Mouse (Mus musculus) CH12.LX (cell line): ENCODE results near the gene Tcl1b1. TPM values are rescaled to one million over a fixed set of nuclear protein-coding genes. Genes with fewer than 3 reads are reported as not detected.

Experiments used
- DNase-seq: peaks from one replicate; pipeline ENCODE4 v3.0.0-alpha.2; 2013; ENCODE audit errors: extremely low read depth
- H3K27ac ChIP-seq: 2 replicates; pipeline ENCODE4 v1.5.1; 2012; ENCODE audit warnings: low read depth, mild to moderate bottlenecking, control low read depth, moderate library complexity; ENCODE audit not compliant: insufficient read depth
- H3K27me3 ChIP-seq: replicated peaks from 2 replicates; pipeline ENCODE3; 2012; ENCODE audit warnings: inconsistent platforms
- H3K36me3 ChIP-seq, 2 experiments: replicated peaks in 1 of 2; 2 replicates each; pipeline versions ENCODE3 to v1.6.1; 2012; ENCODE audit warnings: inconsistent platforms in 1 of 2, low read length in 1 of 2, mild to moderate bottlenecking in 1 of 2, mixed read lengths in 1 of 2, moderate library complexity in 1 of 2; ENCODE audit not compliant: control insufficient read depth in 1 of 2, insufficient read depth in 1 of 2
- H3K4me1 ChIP-seq, 2 experiments: 2 replicates each; pipeline ENCODE4 v1.6.1; 2012; ENCODE audit warnings: inconsistent platforms in 1 of 2, moderate library complexity in 1 of 2; ENCODE audit not compliant: insufficient read depth in 2 of 2, control insufficient read depth in 1 of 2
- H3K4me2 ChIP-seq: 2 replicates; pipeline ENCODE4 v1.6.1; 2012; ENCODE audit warnings: low read depth, mild to moderate bottlenecking, control low read depth; ENCODE audit not compliant: poor library complexity, insufficient read depth, severe bottlenecking
- H3K4me3 ChIP-seq, 3 experiments: fragments of 150-350 bp in 1 of 3; sonication (generic) in 1 of 3; replicated peaks in 1 of 3; 2 replicates each; pipeline versions ENCODE3 to v1.5.1; 2011 to 2012; ENCODE audit warnings: low read depth in 2 of 3, low read length in 2 of 3, mild to moderate bottlenecking in 2 of 3, moderate library complexity in 2 of 3, control low read depth in 1 of 3, improper control_type of control experiment in 1 of 3, inconsistent platforms in 1 of 3, mixed read lengths in 1 of 3; ENCODE audit not compliant: poor library complexity in 1 of 3
- H3K79me2 ChIP-seq: replicated peaks from 2 replicates; pipeline ENCODE4 v1.6.1; 2012; ENCODE audit warnings: mild to moderate bottlenecking, moderate library complexity; ENCODE audit not compliant: control insufficient read depth, poor library complexity, insufficient read depth, severe bottlenecking; ENCODE audit errors: extremely low read depth
- H3K9ac ChIP-seq: 2 replicates; pipeline ENCODE4 v1.6.1; 2012; ENCODE audit warnings: low read depth, mild to moderate bottlenecking, control low read depth, moderate library complexity; ENCODE audit not compliant: insufficient read depth
- H3K9me3 ChIP-seq: replicated peaks from 2 replicates; pipeline ENCODE3; 2012; ENCODE audit warnings: low read length, inconsistent platforms, mixed read lengths
- CHD1 ChIP-seq: IDR thresholded peaks from 2 replicates; pipeline ENCODE4 v1.6.1; 2012; ENCODE audit warnings: low read depth, low read length, improper control_type of control experiment, inconsistent platforms
- CHD2 ChIP-seq: IDR thresholded peaks from 2 replicates; pipeline ENCODE4 v1.6.1; 2011; ENCODE audit warnings: low read length, improper control_type of control experiment
- E2F4 ChIP-seq: IDR thresholded peaks from 2 replicates; pipeline ENCODE4 v1.6.1; 2011; ENCODE audit warnings: low read depth, low read length, improper control_type of control experiment; ENCODE audit not compliant: insufficient replicate concordance
- ETS1 ChIP-seq: conservative IDR thresholded peaks from 2 replicates; pipeline ENCODE4 v1.6.1; 2012; ENCODE audit warnings: low read depth, mild to moderate bottlenecking, inconsistent platforms, low read length, improper control_type of control experiment, moderate library complexity
- HCFC1 ChIP-seq: IDR thresholded peaks from 2 replicates; pipeline ENCODE4 v1.6.1; 2012; ENCODE audit warnings: low read depth, mild to moderate bottlenecking, inconsistent platforms, low read length, improper control_type of control experiment
- JUN ChIP-seq: IDR thresholded peaks from 2 replicates; pipeline ENCODE4 v1.6.1; 2011; ENCODE audit warnings: low read depth, mild to moderate bottlenecking, low read length, improper control_type of control experiment, moderate library complexity; ENCODE audit not compliant: insufficient read depth
- MAFK ChIP-seq: IDR thresholded peaks from 2 replicates; pipeline ENCODE4 v1.6.1; 2011; ENCODE audit warnings: low read length, improper control_type of control experiment; ENCODE audit not compliant: insufficient replicate concordance
- MAX ChIP-seq: IDR thresholded peaks from 2 replicates; pipeline ENCODE4 v1.6.1; 2011; ENCODE audit warnings: low read length, improper control_type of control experiment
- MXI1 ChIP-seq: IDR thresholded peaks from 2 replicates; pipeline ENCODE4 v1.6.1; 2011; ENCODE audit warnings: mild to moderate bottlenecking, low read depth, low read length, improper control_type of control experiment
- MYC ChIP-seq: IDR thresholded peaks from 2 replicates; pipeline ENCODE4 v1.6.1; 2011; ENCODE audit warnings: low read depth, mild to moderate bottlenecking, improper control_type of control experiment, low read length
- NRF1 ChIP-seq: IDR thresholded peaks from 2 replicates; pipeline ENCODE4 v1.6.1; 2014; ENCODE audit warnings: low read depth, mild to moderate bottlenecking, inconsistent platforms, low read length, improper control_type of control experiment, moderate library complexity
- POLR2AphosphoS2 ChIP-seq: IDR thresholded peaks from 2 replicates; pipeline ENCODE4 v1.6.1; 2011; ENCODE audit warnings: low read depth, low read length, improper control_type of control experiment
- RAD21 ChIP-seq: IDR thresholded peaks from 2 replicates; pipeline ENCODE4 v1.6.1; 2011; ENCODE audit warnings: low read depth, mild to moderate bottlenecking, low read length, improper control_type of control experiment, moderate library complexity
- RCOR1 ChIP-seq: conservative IDR thresholded peaks from 2 replicates; pipeline ENCODE4 v1.6.1; 2012; ENCODE audit warnings: low read depth, mild to moderate bottlenecking, inconsistent platforms, low read length, improper control_type of control experiment
- SIN3A ChIP-seq: IDR thresholded peaks from 2 replicates; pipeline ENCODE4 v1.6.1; 2012; ENCODE audit warnings: low read length, improper control_type of control experiment, inconsistent platforms
- SMC3 ChIP-seq: IDR thresholded peaks from 2 replicates; pipeline ENCODE4 v1.6.1; 2011; ENCODE audit warnings: low read depth, low read length, improper control_type of control experiment
- TCF12 ChIP-seq: IDR thresholded peaks from 2 replicates; pipeline ENCODE4 v1.6.1; 2014; ENCODE audit warnings: low read depth, mild to moderate bottlenecking, inconsistent platforms, low read length, improper control_type of control experiment
- UBTF ChIP-seq: IDR thresholded peaks from 2 replicates; pipeline ENCODE4 v1.6.1; 2012; ENCODE audit warnings: low read depth, mild to moderate bottlenecking, inconsistent platforms, low read length, improper control_type of control experiment, moderate library complexity
- USF1 ChIP-seq: IDR thresholded peaks from 2 replicates; pipeline ENCODE4 v1.6.1; 2014; ENCODE audit warnings: low read depth, mild to moderate bottlenecking, inconsistent platforms, low read length, improper control_type of control experiment
- USF2 ChIP-seq: conservative IDR thresholded peaks from 2 replicates; pipeline ENCODE4 v1.6.1; 2011; ENCODE audit warnings: low read depth, low read length, improper control_type of control experiment
- ZKSCAN1 ChIP-seq: IDR thresholded peaks from 2 replicates; pipeline ENCODE4 v1.6.1; 2012; ENCODE audit warnings: low read depth, inconsistent platforms, low read length, improper control_type of control experiment, borderline replicate concordance
- ZMIZ1 ChIP-seq: IDR thresholded peaks from 2 replicates; pipeline ENCODE4 v1.6.1; 2012; ENCODE audit warnings: low read depth, mild to moderate bottlenecking, inconsistent platforms, low read length, improper control_type of control experiment
- ZNF384 ChIP-seq: IDR thresholded peaks from 2 replicates; pipeline ENCODE4 v1.6.1; 2012; ENCODE audit warnings: low read depth, low read length, improper control_type of control experiment, inconsistent platforms
- dilution Hi-C: fragments of 300-500 bp; cut with MboI; formaldehyde crosslinking; loops from 2 replicates; pipeline ENCODE4 v1.14.3; 2020; ENCODE audit warnings: low sequenced_read_pairs; ENCODE audit not compliant: extremely low pct_unique_long_range_greater_than_20kb, extremely low pct_ligation_motif_present
- in situ Hi-C: fragments of 300-500 bp; cut with MboI; formaldehyde crosslinking; loops from 3 replicates; pipeline ENCODE4 v1.14.3; 2019; ENCODE audit warnings: low sequenced_read_pairs, low pct_ligation_motif_present, low pct_unique_long_range_greater_than_20kb, mixed read lengths
- polyA plus RNA-seq: library from polyadenylated mRNA; unstranded; fragments of >175 nt; gene quantifications from 2 replicates; pipeline ENCODE4 v1.2.1, GENCODE M21; 2012; ENCODE audit warnings: low read depth; ENCODE audit not compliant: insufficient read length
- total RNA-seq, 2 experiments: library from RNA; depleted of rRNA; stranded (reverse); fragments of 300-350 nt in 1 of 2; fragments of >200 nt in 1 of 2; gene quantifications; 2 replicates each; pipeline ENCODE4 v1.2.3; 2012 to 2014

The Tcl1b1 gene
- total RNA-seq (2012; rRNA removed) (not detected in 2 replicates), total RNA-seq (2014; rRNA removed) (not detected in 2 replicates), polyA plus RNA-seq (not detected in 2 replicates)

GRCm38 (mm10) chr12:105159390-105159789 lies at the start of gene Tcl1b1:
Gene Tcl1b1 (plus strand): TSS chr12:105159690.
- no peaks in the 10 kb centered on the region for H3K36me3 ChIP-seq
- H3K9ac ChIP-seq = no peak within 1 kb of the TSS
- DNase-seq = no peak
- no peak for TF ChIP-seq USF1
- no peak for TF ChIP-seq CHD2
- TF ChIP-seq NRF1 = no peak
- TF ChIP-seq E2F4 = no peak
- TF ChIP-seq RAD21 = no peak
- TF ChIP-seq USF2 = no peak
- no peak for TF ChIP-seq SMC3
- no peak for TF ChIP-seq UBTF
- TF ChIP-seq ZNF384 = no peak
- no peak for TF ChIP-seq MAFK
- TF ChIP-seq MYC = no peak
- no peak for TF ChIP-seq ETS1
- no peak for TF ChIP-seq HCFC1
- no peak for TF ChIP-seq MXI1
- no peak for TF ChIP-seq POLR2AphosphoS2
- TF ChIP-seq ZKSCAN1 = no peak
- TF ChIP-seq TCF12 = no peak
- no peak for TF ChIP-seq ZMIZ1
- no peak for TF ChIP-seq MAX
- no peaks in the 10 kb centered on the region for H3K4me1 ChIP-seq
- no peaks in the 10 kb centered on the region for H3K79me2 ChIP-seq
- dilution Hi-C loops = no loop called here
- in situ Hi-C loops = no loop called here
- H3K4me2 ChIP-seq = no peak within 1 kb of the TSS
- H3K9me3 ChIP-seq = no peaks in the 10 kb centered on the region
- H3K27ac ChIP-seq = no peak within 1 kb of the TSS
- no peak within 1 kb of the TSS for H3K4me3 ChIP-seq
- H3K27me3 ChIP-seq = peaks cover 26% of the 10 kb centered on the region

GRCm38 (mm10) chr12:105109812-105110211 lies 49.7 kb upstream of the Tcl1b1 start:
- no peak overlapping the region for H3K4me2 ChIP-seq
- TF ChIP-seq ZMIZ1 = no peak
- TF ChIP-seq JUN = no peak
- TF ChIP-seq MXI1 = no peak
- TF ChIP-seq CHD1 = no peak
- no peak for TF ChIP-seq SIN3A
- TF ChIP-seq RCOR1 = no peak
- no peak for TF ChIP-seq HCFC1
- no peak for TF ChIP-seq UBTF
- no peak for TF ChIP-seq USF1
- TF ChIP-seq, all 38 proteins: peak for 0
- H3K4me3 ChIP-seq = no peak overlapping the region
- no peaks in the 10 kb centered on the region for H3K79me2 ChIP-seq
- no peak for DNase-seq
- no peak overlapping the region for H3K9ac ChIP-seq
- no peaks in the 10 kb centered on the region for H3K4me1 ChIP-seq
- no peaks in the 10 kb centered on the region for H3K36me3 ChIP-seq
- in situ Hi-C loops (no loop called here), dilution Hi-C loops (no loop called here)
- peaks cover 89% of the 10 kb centered on the region for H3K27me3 ChIP-seq
- peaks cover 3% of the 10 kb centered on the region for H3K9me3 ChIP-seq
- no peak overlapping the region for H3K27ac ChIP-seq
